Mouse (Mus musculus) bone marrow macrophage, adult 2 months (primary cell): ENCODE data around the gene Rpl10-ps3.

Experiments
- CTCF ChIP-seq: IDR thresholded peaks from 2 replicates; pipeline ENCODE4 v1.5.1; 2012; ENCODE audit warnings: low read depth, mild to moderate bottlenecking, low read length, moderate library complexity
- POLR2A ChIP-seq: IDR thresholded peaks from 2 replicates; pipeline ENCODE4 v1.6.1; 2012; ENCODE audit warnings: mild to moderate bottlenecking, low read depth, low read length, borderline replicate concordance

- no peak for TF ChIP-seq CTCF
- no peak for TF ChIP-seq POLR2A
Observed at GRCm38 (mm10) chr9:50317299-50317698, 27.5 kb downstream of the Rpl10-ps3 start.
